Mouse (Mus musculus) olfactory bulb, adult 2 months (tissue): Measurements from ENCODE around the gene Gm21981. TPM values are rescaled to one million over a fixed set of nuclear protein-coding genes. Genes with fewer than 3 reads are reported as not detected.

Experiments
- H3K27ac ChIP-seq: fragments of 200-500 bp; 2 replicates; pipeline ENCODE4 v1.5.1; 2012; ENCODE audit warnings: low read depth, low read length; ENCODE audit not compliant: insufficient read depth
- H3K4me1 ChIP-seq: fragments of 200-500 bp; 2 replicates; pipeline ENCODE4 v1.6.1; 2012; ENCODE audit warnings: low read length; ENCODE audit not compliant: control insufficient read depth, insufficient read depth
- H3K4me3 ChIP-seq: fragments of 200-500 bp; 2 replicates; pipeline ENCODE4 v1.5.1; 2012; ENCODE audit warnings: mild to moderate bottlenecking, low read depth, low read length, moderate library complexity; ENCODE audit not compliant: insufficient read depth
- CTCF ChIP-seq: fragments of 200-500 bp; IDR thresholded peaks from 2 replicates; pipeline ENCODE4 v1.5.1; 2012; ENCODE audit warnings: low read depth, mild to moderate bottlenecking, low read length, moderate library complexity; ENCODE audit not compliant: insufficient read depth
- POLR2A ChIP-seq: fragments of 200-500 bp; IDR thresholded peaks from 2 replicates; pipeline ENCODE4 v1.6.1; 2012; ENCODE audit warnings: mild to moderate bottlenecking, low read depth, low read length, moderate library complexity; ENCODE audit not compliant: insufficient read depth
- WGBS: fragments of 180-500 bp; shearing (Covaris S2); methylation state at CpG from one replicate; pipeline ENCODE4 v1.1.7; 2018; 5-methylcytosine and 5-hydroxymethylcytosine counted together
- polyA plus RNA-seq: library from polyadenylated mRNA; stranded (reverse); fragments of >200 nt; gene quantifications from 2 replicates; pipeline ENCODE4 v1.2.4, GENCODE M21; 2012; ENCODE audit warnings: low replicate concordance; ENCODE audit not compliant: missing spikeins, insufficient read depth, insufficient read length

Gene Gm21981
- polyA plus RNA-seq = not detected in 2 replicates

GRCm38 (mm10) chr17:47694442-47694502, at the start of gene Gm21981:
Gm21981 (minus strand) TSS chr17:47694455.
- no peak for TF ChIP-seq CTCF
- no peak for TF ChIP-seq POLR2A
- Histone ChIP-seq H3K27ac (no peak within 1 kb of the TSS), H3K4me3 (peak within 1 kb of the TSS; percentile 70), H3K4me1 (peaks cover 11% of the 10 kb centered on the region)
- whole genome bisulfite sequencing = 3% methylated on average over 3 of the region's 3 CpGs

- H3K27ac ChIP-seq = no peak overlapping the region
- 57% methylated on average over 16 of the region's 16 CpGs for WGBS
- no peak overlapping the region for H3K4me3 ChIP-seq
- H3K4me1 ChIP-seq = peaks cover 14% of the 10 kb centered on the region
- TF ChIP-seq CTCF (no peak), POLR2A (no peak)
These were observed 48.9 kb upstream of the Gm21981 start for GRCm38 (mm10) chr17:47742991-47743734.

GRCm38 (mm10) chr17:47740186-47740585, 45.9 kb upstream of the Gm21981 start:
- Histone ChIP-seq H3K4me3 (no peak overlapping the region), H3K27ac (no peak overlapping the region), H3K4me1 (peaks cover 20% of the 10 kb centered on the region)
- 76% methylated on average over 2 of the region's 2 CpGs for WGBS
- TF ChIP-seq CTCF (no peak), POLR2A (no peak)

GRCm38 (mm10) chr17:47738879-47739798, 44.9 kb upstream of the Gm21981 start:
- 31% methylated on average over 20 of the region's 20 CpGs for WGBS
- TF ChIP-seq CTCF = no peak
- TF ChIP-seq POLR2A = no peak
- peak overlapping the region; percentile 71; the same call in 1 of the 2 replicates for H3K4me3 ChIP-seq
- 0 out of 2 replicates have a peak overlapping the region, but pooled peaks have one; percentile 27 for H3K27ac ChIP-seq
- H3K4me1 ChIP-seq = peaks cover 20% of the 10 kb centered on the region

- Histone ChIP-seq H3K4me1 (peaks cover 20% of the 10 kb centered on the region), H3K27ac (no peak overlapping the region), H3K4me3 (peak overlapping the region; percentile 71)
- WGBS = 3% methylated on average over 59 of the region's 61 CpGs
- TF ChIP-seq CTCF (no peak), POLR2A (peak; percentile 16; the same call in 1 of the 2 replicates)
These were observed 44.0 kb upstream of the Gm21981 start for GRCm38 (mm10) chr17:47738066-47738878.

- H3K27ac ChIP-seq = no peak overlapping the region; the same call in 1 of the 2 replicates
- TF ChIP-seq CTCF (no peak), POLR2A (no peak)
- peak overlapping the region; percentile 71 for H3K4me3 ChIP-seq
- 2% methylated on average over 46 of the region's 60 CpGs for WGBS
- peaks cover 20% of the 10 kb centered on the region for H3K4me1 ChIP-seq
These were observed 43.2 kb upstream of the Gm21981 start for GRCm38 (mm10) chr17:47737271-47738065.

GRCm38 (mm10) chr17:47736856-47737255, 42.6 kb upstream of the Gm21981 start, which contains the start of gene Tfeb:
Tfeb (plus strand) TSS chr17:47737030.
- TF ChIP-seq CTCF (peak; percentile 94), POLR2A (no peak)
- WGBS = under 1% methylated on average over 45 of the region's 47 CpGs
- H3K27ac ChIP-seq = no peak within 1 kb of the TSS; the same call in 1 of the 2 replicates
- peak within 1 kb of the TSS; percentile 71 for H3K4me3 ChIP-seq
- peaks cover 20% of the 10 kb centered on the region for H3K4me1 ChIP-seq

- Histone ChIP-seq H3K4me3 (no peak overlapping the region), H3K4me1 (peaks cover 20% of the 10 kb centered on the region), H3K27ac (no peak overlapping the region)
- TF ChIP-seq POLR2A (no peak), CTCF (no peak)
- 82% methylated on average over 14 of the region's 14 CpGs for WGBS
These were observed 41.4 kb upstream of the Gm21981 start for GRCm38 (mm10) chr17:47735553-47736100.
